Mouse (Mus musculus): ENCODE measurements around the gene Piwil4.

The Piwil4 gene

DNA sequence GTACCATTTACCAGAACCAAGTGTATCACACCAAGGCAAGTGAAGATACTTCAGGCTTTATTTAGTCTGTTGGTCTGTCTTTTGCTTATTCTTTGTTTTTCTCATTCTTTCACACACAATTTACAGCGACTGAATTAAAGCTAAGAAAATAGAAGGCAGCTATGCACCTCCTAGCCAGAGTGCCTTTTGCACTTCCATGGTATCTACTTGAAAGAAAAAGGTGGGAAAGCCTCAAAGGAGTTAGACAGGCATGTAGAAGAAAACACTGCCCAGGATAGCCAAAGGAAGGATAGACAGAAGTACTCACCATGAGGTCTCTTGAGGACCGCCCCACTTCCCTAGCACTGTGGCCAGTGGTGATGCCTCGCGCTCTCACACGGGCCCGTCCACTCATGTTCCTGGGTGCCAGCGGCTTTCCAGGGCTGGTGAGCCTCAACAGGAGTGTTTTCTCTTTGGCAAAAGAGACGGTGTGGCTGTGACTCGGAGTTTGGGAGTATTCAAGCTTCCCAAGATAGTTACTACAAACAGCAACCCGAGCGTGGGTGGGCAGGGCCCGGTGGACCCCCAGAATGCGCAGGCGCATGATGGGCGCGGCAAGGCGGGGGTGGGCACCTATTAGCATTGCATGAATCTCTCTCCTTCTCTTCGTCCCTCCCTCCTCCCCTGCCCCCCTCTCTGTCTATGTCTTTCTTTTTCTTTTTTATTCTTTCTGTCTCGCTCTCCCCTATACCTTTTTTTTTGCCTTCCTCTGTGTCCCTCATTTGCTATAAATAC is at the start of gene Piwil4:
Gene Piwil4, minus strand, starts transcription at position 583 of the 774 bp plus-strand sequence.
- no peak for DNase-seq (ENCODE audit: extremely low spot score, low spot score)

DNA sequence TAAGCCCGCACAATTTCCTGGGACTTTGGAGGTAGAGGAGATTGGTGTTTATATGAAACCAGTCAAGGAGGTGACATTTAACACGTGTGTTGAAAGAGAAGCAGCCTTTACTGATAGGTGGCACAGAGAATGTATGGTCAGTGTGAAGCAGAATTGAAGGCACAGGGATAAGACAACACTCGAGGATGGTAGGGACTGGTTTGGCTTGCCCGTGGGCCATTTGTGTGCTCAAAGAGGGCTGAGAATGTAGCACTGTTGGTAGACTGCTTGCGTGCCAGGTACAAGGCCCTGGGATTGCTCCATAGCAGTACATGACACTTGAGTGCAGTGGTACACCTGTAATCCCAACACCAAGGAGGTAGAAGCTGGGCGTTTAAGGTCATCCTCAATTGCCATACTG is 46.8 kb upstream of the Piwil4 start:
- DNase-seq (ENCODE audit: extremely low spot score, low spot score) = peak; percentile 4

GRCm38 (mm10) chr9:14784039-14785002 is 43.8 kb upstream of the Piwil4 start, which contains the start of the genes Mre11a and Ankrd49:
Gene Mre11a (plus strand): TSS chr9:14784654.
Gene Ankrd49 (minus strand): TSS chr9:14784856.
- DNase-seq (ENCODE audit: extremely low spot score, low spot score) = peak; percentile 93

- no peak for DNase-seq (ENCODE audit: extremely low spot score, low spot score)
Observed at GRCm38 (mm10) chr9:14778341-14778740, 37.8 kb upstream of the Piwil4 start.

DNA sequence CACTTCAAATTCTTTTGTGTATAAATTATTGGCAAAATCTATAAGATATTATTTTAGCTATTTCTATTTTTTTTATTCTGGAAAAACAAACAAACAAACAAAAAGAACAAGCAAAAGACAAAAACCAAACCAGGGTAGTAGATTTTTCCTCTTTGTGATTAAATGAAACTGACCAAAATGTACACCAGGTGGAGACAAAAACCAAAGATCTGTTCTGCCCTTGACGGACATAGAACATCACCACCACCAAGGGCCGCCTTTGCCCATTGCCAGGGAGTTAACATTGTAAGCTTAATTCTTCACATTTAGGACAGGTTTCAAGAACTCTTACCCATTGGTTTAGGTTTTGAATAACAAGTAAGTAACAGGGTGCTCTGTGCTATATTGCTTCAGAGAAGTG is 33.3 kb upstream of the Piwil4 start:
- no peak for DNase-seq (ENCODE audit: extremely low spot score, low spot score)

DNA sequence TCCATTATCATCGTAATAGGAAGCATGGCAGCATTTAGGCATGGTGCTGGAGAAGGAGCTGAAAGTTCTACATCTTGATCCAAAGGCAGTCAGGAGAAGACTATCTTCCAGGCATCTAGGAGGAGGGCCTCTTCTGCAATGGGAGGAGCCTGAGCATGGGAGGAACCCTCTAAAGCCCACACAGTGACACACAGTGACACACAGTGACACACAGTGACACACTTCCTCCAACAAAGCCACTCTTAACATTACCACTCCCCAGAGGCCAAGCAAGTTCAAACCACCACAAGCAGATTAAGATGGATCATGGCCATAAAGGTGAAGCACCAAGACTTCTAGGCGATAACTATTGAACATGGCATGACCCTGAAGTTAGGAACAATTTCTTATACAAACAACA is 31.5 kb upstream of the Piwil4 start:
- DNase-seq (ENCODE audit: extremely low spot score, low spot score) = no peak

DNA sequence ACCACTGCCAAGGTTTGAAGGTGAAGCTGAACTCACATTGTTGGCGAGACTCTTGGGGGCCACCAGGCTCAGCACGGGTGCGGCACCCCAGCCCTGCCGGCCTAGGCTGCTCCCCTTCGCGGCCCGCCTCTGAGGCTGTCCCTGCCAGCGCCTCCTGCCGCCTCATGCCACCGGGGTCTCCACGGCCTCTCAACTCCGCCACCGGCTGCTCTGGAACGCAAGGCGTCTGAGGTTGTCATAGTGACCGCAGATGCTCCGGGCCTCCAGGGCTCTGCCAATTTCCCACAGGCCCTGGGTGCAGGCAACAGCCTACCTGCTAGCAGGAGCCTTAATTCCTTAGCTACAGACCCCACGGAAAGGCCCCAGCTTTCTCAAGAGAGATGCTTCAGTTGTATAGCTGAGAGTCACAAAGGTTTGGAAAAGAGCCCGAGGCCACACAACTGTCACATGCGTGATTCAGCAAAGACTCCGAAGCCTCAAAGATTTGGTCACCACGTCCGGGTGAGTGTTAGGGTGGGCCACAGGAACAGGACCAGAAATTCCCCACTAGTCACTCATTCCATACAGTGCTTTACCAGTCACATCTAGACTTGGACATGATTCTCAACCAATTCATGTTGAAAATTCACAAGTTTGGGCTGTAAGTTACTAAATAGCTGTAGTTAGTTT is 30.4 kb upstream of the Piwil4 start, which contains the start of gene 1700012B09Rik:
Gene 1700012B09Rik, minus strand, starts transcription at position 228 of the 669 bp plus-strand sequence.
- DNase-seq (ENCODE audit: extremely low spot score, low spot score) = peak; percentile 32

DNA sequence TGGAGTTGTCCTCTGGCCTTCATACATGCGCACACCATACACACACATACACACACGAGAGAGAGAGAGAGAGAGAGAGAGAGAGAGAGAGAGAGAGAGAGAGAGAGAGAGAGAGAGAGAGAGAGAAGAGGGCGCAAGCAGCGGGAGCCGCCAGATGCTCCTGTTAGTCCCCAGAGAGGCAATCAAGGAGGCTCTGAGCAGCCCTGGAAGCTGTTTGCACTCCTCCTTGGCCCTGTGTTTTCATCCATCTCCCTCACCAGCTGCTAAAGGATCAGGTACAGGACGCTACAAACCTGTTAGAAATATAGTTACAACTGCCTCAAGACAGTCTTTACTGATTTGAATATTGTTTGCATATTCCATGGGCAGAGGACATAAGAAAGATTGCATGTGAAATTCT is 29.3 kb upstream of the Piwil4 start:
- no peak for DNase-seq (ENCODE audit: extremely low spot score, low spot score)

GRCm38 (mm10) chr9:14764765-14765164 is 24.2 kb upstream of the Piwil4 start:
- DNase-seq (ENCODE audit: extremely low spot score, low spot score) = peak; percentile 37

DNA sequence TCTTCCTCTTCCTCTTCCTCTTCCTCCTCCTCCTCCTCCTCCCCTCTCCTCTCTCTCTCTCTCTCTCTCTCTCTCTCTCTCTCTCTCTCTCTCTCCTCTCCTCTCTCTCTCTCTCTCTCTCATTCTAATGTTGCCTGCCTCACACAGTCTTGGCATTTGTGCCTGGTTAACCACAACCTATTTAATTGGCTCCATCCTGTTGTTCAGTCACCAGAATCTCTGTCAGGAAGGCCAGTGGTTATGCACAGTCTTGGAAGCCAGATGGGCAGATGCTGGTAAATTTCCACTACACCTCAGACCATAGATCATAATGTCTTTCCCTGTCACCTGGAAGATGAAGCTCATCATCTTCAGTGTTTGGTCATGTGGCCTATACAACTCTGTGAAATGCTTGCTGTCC is 18.7 kb upstream of the Piwil4 start:
- DNase-seq (ENCODE audit: extremely low spot score, low spot score) = no peak

DNA sequence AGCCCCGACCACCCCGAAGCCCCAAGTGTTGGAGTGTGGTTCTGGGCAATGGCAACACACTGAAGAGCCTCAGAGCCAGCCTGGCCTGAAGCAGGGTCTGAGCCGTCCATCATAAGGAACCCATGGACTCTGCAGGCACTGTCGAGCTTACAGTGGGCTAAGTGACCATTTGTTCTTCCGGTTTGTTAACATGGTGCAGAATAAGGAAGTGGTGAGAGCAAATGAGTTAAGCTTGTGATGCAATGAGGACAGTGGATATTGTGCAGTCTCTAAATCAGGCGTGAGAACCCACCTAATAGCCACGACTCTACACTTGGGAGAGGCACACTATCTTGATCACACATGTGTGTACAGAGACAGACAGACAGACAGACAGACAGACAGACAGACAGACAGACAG is 18.1 kb upstream of the Piwil4 start:
- DNase-seq (ENCODE audit: extremely low spot score, low spot score) = peak; percentile 8

DNA sequence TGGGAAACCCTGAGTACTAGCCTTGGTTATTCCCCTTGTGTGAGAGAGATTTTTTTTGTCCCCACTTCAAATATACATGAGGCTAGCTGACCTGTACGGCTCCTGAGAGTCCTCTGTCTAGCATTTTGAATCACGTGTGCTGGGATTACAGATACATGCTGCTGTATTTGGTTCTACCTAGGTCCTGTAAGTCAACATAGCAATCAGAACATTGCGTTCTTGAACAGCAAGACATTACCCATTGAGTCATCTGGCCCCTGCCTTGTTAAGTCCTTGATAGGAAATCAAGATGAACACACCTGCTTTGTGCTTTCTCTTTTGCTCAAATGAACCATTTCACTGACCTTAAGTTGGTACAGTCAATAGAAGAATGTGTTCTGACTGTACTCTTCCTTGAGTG is 13.9 kb upstream of the Piwil4 start:
- DNase-seq (ENCODE audit: extremely low spot score, low spot score) = no peak

DNA sequence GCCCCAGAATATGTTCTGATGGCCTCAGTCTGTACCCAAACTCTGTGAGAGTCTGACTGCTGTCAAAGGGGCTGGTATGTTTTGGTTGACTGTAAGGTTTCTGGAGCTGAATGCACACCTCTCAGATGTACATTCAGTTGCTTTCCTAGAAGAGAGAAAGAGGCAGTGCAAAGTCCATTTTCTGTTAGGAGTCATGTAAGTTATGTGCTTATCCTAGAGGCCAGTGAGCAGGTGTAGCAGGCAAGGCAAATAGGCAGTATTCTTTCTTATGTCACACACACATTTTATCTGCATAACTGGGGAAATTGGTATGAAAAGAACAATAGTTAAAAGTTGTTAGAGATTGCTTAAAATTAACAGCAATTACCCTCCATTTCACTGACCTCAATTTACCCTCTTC is 13.4 kb upstream of the Piwil4 start:
- DNase-seq (ENCODE audit: extremely low spot score, low spot score) = no peak

DNA sequence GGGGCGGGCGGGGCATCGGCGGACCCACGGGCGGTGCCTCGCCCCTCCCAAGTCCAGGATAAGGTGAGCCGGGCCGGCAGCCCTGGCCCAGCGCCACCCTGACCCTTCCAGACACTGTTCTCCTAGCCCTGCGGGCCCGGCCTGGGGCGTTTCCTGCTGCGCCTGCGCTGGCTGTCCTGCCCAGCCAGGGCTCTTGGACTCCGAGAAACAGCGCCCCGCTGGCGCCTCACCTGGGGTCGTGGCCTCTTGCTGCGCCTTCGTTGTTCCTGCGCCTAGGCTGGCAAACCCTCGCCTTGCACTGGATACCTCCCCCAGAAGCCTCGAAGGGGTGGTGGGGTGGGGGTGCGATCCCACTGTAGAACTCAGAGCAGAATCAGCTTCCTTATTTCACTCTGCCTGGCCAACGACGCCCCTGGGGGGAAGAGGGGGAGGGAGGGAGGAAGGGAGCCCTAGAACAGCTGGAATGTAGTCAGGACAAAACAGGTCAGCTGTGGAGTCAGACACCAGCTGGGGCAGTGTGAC is 11.5 kb upstream of the Piwil4 start, which contains the start of gene Fut4:
Gene Fut4, minus strand, starts transcription at position 393 of the 522 bp plus-strand sequence.
- no peak for DNase-seq (ENCODE audit: extremely low spot score, low spot score)

- DNase-seq (ENCODE audit: extremely low spot score, low spot score) = peak; percentile 74
Observed at GRCm38 (mm10) chr9:14751503-14752000, 11.0 kb upstream of the Piwil4 start.

GRCm38 (mm10) chr9:14750901-14751502 is 10.5 kb upstream of the Piwil4 start:
- DNase-seq (ENCODE audit: extremely low spot score, low spot score) = no peak

DNA sequence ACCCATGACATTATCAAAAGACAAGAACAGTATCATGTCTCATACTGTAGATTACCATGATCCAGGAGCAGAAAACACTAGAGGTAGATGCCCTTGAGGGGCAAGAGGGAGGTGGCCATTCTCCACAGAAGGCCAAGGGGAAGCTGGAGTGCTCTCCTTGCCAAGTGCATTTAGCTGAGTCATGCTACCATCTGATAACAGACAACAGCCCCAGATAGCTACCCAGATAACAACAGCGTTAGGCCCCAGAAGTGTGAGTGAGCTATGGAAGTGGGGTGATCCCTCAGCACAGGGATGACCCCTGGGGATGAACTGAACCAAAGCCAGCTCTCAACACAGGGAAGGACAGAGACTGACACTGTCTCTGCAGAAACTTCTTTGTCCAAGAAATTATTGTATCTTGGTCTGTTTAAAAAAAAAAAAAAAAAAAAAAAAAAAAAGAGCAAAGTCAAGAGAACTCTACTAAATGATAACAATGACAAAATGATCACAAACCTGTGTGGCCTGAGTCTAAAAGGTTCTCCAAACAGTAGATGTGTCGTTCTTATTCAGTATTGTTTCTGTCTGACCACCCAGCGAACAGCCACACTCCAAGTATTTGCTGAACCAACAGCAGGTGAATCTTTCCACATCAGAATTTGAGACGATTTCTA is 909 bp downstream of the Piwil4 start:
- no peak for DNase-seq (ENCODE audit: extremely low spot score, low spot score)

DNA sequence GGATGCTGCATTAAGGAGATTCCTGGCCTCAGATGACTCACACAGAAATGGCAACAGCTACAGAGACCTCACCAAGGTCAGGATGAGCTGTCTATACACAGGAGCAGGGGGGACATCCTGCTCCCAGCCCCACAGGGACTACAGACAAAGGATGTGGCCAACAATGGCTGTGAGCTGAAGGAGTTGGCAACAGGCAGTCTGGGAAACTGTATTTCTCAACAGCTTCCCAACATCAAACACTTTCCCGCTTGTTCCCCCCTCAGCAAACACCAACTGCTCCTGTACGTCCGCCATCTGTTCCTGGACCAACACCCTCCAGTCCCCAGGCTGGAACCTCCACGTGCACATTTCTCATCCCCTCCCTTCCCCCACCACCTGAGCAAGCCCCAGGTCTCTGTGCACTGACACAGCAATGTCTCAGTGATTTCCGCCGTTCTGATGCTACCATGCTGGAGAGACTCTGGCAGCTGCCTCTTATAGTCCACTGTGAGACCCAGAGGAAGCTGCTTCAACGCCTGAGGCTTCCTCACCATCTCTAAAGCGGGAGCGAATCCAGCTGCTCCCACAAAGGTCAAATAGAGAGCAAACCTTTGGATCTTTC is 9.5 kb downstream of the Piwil4 start:
- peak; percentile 56 for DNase-seq (ENCODE audit: extremely low spot score, low spot score)

DNA sequence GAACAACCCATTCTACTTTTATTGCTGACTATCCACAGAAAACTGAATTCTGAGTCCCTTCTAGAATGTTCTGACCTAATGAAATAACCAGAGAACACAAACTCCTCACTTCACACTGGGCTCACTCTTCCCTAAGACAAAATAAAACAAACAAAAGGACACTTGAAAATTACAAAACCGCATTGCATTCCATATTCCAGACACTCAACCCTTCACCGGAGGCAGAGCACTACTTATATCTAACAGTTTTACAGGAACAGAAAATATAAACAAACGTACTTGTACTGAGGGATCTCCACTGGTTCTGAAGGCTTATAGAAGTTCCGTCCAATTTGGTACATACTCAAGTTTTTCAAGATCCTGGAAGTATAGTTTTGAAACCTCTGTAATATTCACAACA is 12.2 kb downstream of the Piwil4 start:
- no peak for DNase-seq (ENCODE audit: extremely low spot score, low spot score)

- DNase-seq (ENCODE audit: extremely low spot score, low spot score) = no peak
Observed at GRCm38 (mm10) chr9:14726629-14727028, 13.9 kb downstream of the Piwil4 start.
